Mouse (Mus musculus) heart, adult 2 months (tissue): ENCODE results near the gene Rasip1.

Source experiments
- CTCF ChIP-seq: fragments of 200-600 bp; IDR thresholded peaks from 2 replicates; pipeline ENCODE4 v1.8.1; 2022; ENCODE audit warnings: antibody characterized with exemption, mild to moderate bottlenecking, moderate library complexity
- EP300 ChIP-seq: fragments of 200-500 bp; IDR thresholded peaks from 2 replicates; pipeline ENCODE4 v1.6.1; 2011; ENCODE audit warnings: low read depth, low read length, control low read depth; ENCODE audit not compliant: insufficient read depth

GRCm38 (mm10) chr7:45642083-45642482, 14.8 kb downstream of the Rasip1 start:
- TF ChIP-seq CTCF (no peak), EP300 (no peak)
